Mouse (Mus musculus): ENCODE results near the gene Gm10073. TPM values are rescaled to one million over a fixed set of nuclear protein-coding genes. Genes with fewer than 3 reads are reported as not detected.

Gm10073 gene
- polyA plus RNA-seq, 1 experiment from 2014 or later, result 4.3 TPM

- Histone ChIP-seq H3K27me3 (peaks cover 4% of the 10 kb centered on the region; the same call in 1 of the 2 replicates), H3K9ac (replicated peaks) (no peak overlapping the region), H3K27ac (replicated peaks) (no peak overlapping the region), H3K36me3 (no peaks in the 10 kb centered on the region), H3K4me2 (replicated peaks) (no peak overlapping the region), H3K4me1 (no peaks in the 10 kb centered on the region), H3K4me3 (no peak overlapping the region), H3K9me3 (no peaks in the 10 kb centered on the region)
- ATAC-seq (ENCODE audit: low FRiP score, low read depth), result no peak
- 69% methylated on average over 5 of the region's 5 CpGs for WGBS
Observed at GRCm38 (mm10) chr8:106539193-106539592, 34.1 kb downstream of the Gm10073 start.

GRCm38 (mm10) chr8:106535448-106535847 lies 37.8 kb downstream of the Gm10073 start:
- no peaks in the 10 kb centered on the region for H3K9me3 ChIP-seq
- no peak overlapping the region for H3K27ac ChIP-seq (replicated peaks)
- WGBS, result 69% methylated on average over 4 of the region's 4 CpGs
- H3K4me1 ChIP-seq, result no peaks in the 10 kb centered on the region
- H3K4me3 ChIP-seq, result no peak overlapping the region
- no peak for ATAC-seq (ENCODE audit: low FRiP score, low read depth)
- no peaks in the 10 kb centered on the region for H3K36me3 ChIP-seq
- no peak overlapping the region for H3K9ac ChIP-seq (replicated peaks)
- H3K4me2 ChIP-seq (replicated peaks), result no peak overlapping the region
- no peaks in the 10 kb centered on the region for H3K27me3 ChIP-seq

- Histone ChIP-seq H3K4me2 (replicated peaks) (no peak overlapping the region), H3K4me1 (no peaks in the 10 kb centered on the region), H3K9ac (replicated peaks) (no peak overlapping the region), H3K4me3 (no peak overlapping the region), H3K27me3 (no peaks in the 10 kb centered on the region), H3K9me3 (no peaks in the 10 kb centered on the region), H3K27ac (replicated peaks) (no peak overlapping the region), H3K36me3 (no peaks in the 10 kb centered on the region)
- ATAC-seq (ENCODE audit: low FRiP score, low read depth), result no peak
- 43% methylated on average over 6 of the region's 6 CpGs for WGBS
Observed at GRCm38 (mm10) chr8:106534449-106534848, 38.8 kb downstream of the Gm10073 start.

- Histone ChIP-seq H3K9ac (replicated peaks) (no peak overlapping the region), H3K36me3 (no peaks in the 10 kb centered on the region), H3K4me3 (no peak overlapping the region), H3K4me2 (replicated peaks) (no peak overlapping the region), H3K9me3 (no peaks in the 10 kb centered on the region), H3K4me1 (no peaks in the 10 kb centered on the region), H3K27ac (replicated peaks) (no peak overlapping the region), H3K27me3 (no peaks in the 10 kb centered on the region)
- ATAC-seq (ENCODE audit: low FRiP score, low read depth), result no peak
- 77% methylated on average over 7 of the region's 7 CpGs for WGBS
Observed at GRCm38 (mm10) chr8:106533709-106534108, 39.6 kb downstream of the Gm10073 start.

GRCm38 (mm10) chr8:106530566-106530965 lies 42.7 kb downstream of the Gm10073 start:
- H3K27ac ChIP-seq (replicated peaks), result no peak overlapping the region
- no peaks in the 10 kb centered on the region for H3K36me3 ChIP-seq

GRCm38 (mm10) chr8:106529885-106530482 lies 43.3 kb downstream of the Gm10073 start:
- Histone ChIP-seq H3K4me2 (replicated peaks) (no peak overlapping the region), H3K27me3 (0 out of 2 replicates have a peak, but pooled peaks cover 3% of the 10 kb centered on the region), H3K27ac (replicated peaks) (no peak overlapping the region), H3K36me3 (no peaks in the 10 kb centered on the region), H3K9me3 (no peaks in the 10 kb centered on the region), H3K4me1 (no peaks in the 10 kb centered on the region), H3K4me3 (no peak overlapping the region), H3K9ac (replicated peaks) (no peak overlapping the region)
- 95% methylated on average over 10 of the region's 10 CpGs for WGBS
- no peak for ATAC-seq (ENCODE audit: low FRiP score, low read depth)

More at GRCm38 (mm10) chr8:106530566-106530965, 42.7 kb downstream of the Gm10073 start:
- 68% methylated on average over 4 of the region's 4 CpGs for WGBS
- H3K27me3 ChIP-seq, result 0 out of 2 replicates have a peak, but pooled peaks cover 3% of the 10 kb centered on the region
- no peak overlapping the region for H3K9ac ChIP-seq (replicated peaks)
- H3K4me3 ChIP-seq, result no peak overlapping the region
- no peaks in the 10 kb centered on the region for H3K9me3 ChIP-seq
- no peaks in the 10 kb centered on the region for H3K4me1 ChIP-seq
- no peak overlapping the region for H3K4me2 ChIP-seq (replicated peaks)
- no peak for ATAC-seq (ENCODE audit: low FRiP score, low read depth)

GRCm38 (mm10) chr8:106528596-106529249 lies 44.5 kb downstream of the Gm10073 start:
- WGBS, result 88% methylated on average over 9 of the region's 9 CpGs
- Histone ChIP-seq H3K4me2 (replicated peaks) (no peak overlapping the region), H3K27ac (replicated peaks) (no peak overlapping the region), H3K27me3 (0 out of 2 replicates have a peak, but pooled peaks cover 3% of the 10 kb centered on the region), H3K9ac (replicated peaks) (no peak overlapping the region), H3K4me1 (no peaks in the 10 kb centered on the region), H3K36me3 (no peaks in the 10 kb centered on the region), H3K9me3 (no peaks in the 10 kb centered on the region), H3K4me3 (no peak overlapping the region)
- no peak for ATAC-seq (ENCODE audit: low FRiP score, low read depth)

GRCm38 (mm10) chr8:106527241-106528036 lies 45.8 kb downstream of the Gm10073 start:
- Histone ChIP-seq H3K9ac (replicated peaks) (no peak overlapping the region), H3K4me1 (no peaks in the 10 kb centered on the region), H3K36me3 (no peaks in the 10 kb centered on the region), H3K4me2 (replicated peaks) (no peak overlapping the region), H3K9me3 (no peaks in the 10 kb centered on the region), H3K4me3 (no peak overlapping the region), H3K27ac (replicated peaks) (no peak overlapping the region), H3K27me3 (0 out of 2 replicates have a peak, but pooled peaks cover 3% of the 10 kb centered on the region)
- ATAC-seq (ENCODE audit: low FRiP score, low read depth), result no peak
- 84% methylated on average over 9 of the region's 9 CpGs for WGBS

GRCm38 (mm10) chr8:106526725-106527124 lies 46.5 kb downstream of the Gm10073 start:
- no peak for ATAC-seq (ENCODE audit: low FRiP score, low read depth)
- H3K9me3 ChIP-seq, result no peaks in the 10 kb centered on the region
- 70% methylated on average over 6 of the region's 6 CpGs for WGBS
- H3K9ac ChIP-seq (replicated peaks), result no peak overlapping the region
- no peak overlapping the region for H3K4me2 ChIP-seq (replicated peaks)
- H3K36me3 ChIP-seq, result no peaks in the 10 kb centered on the region
- no peak overlapping the region for H3K4me3 ChIP-seq
- no peak overlapping the region for H3K27ac ChIP-seq (replicated peaks)
- 0 out of 2 replicates have a peak, but pooled peaks cover 3% of the 10 kb centered on the region for H3K27me3 ChIP-seq
- no peaks in the 10 kb centered on the region for H3K4me1 ChIP-seq

Other genes starting within 250 kb of the Gm10073 start
- gene Smpd3, start 235.5 kb downstream of the Gm10073 start, polyA plus RNA-seq (2016; fragmentation: Nextera tagmentation; extraction: Ambion mirVana), result 26.3 and 28.6 TPM in 2 replicates
- 37.5 and 37.8 TPM in 2 replicates for gene Zfp90, start 158.1 kb downstream of the Gm10073 start, polyA plus RNA-seq (2016; fragmentation: Nextera tagmentation; extraction: Ambion mirVana)
- gene 6030452D12Rik, start 72.9 kb downstream of the Gm10073 start, polyA plus RNA-seq (2016; fragmentation: Nextera tagmentation; extraction: Ambion mirVana), result not detected in 2 replicates
- 2.4 and 3.8 TPM in 2 replicates for gene Cdh3, start 62.6 kb downstream of the Gm10073 start, polyA plus RNA-seq (2016; fragmentation: Nextera tagmentation; extraction: Ambion mirVana)
- 4.9 and 6.1 TPM in 2 replicates for gene Cdh1, start 29.9 kb upstream of the Gm10073 start, polyA plus RNA-seq (2016; fragmentation: Nextera tagmentation; extraction: Ambion mirVana)
- 9.2 and 10.8 TPM in 2 replicates for gene Tango6, start 109.6 kb upstream of the Gm10073 start, polyA plus RNA-seq (2016; fragmentation: Nextera tagmentation; extraction: Ambion mirVana)